Mouse (Mus musculus): ENCODE measurements around the gene Clca3b.
"Not testable (repeated sequence)": the region's sequence is repeated elsewhere in the genome, so short reads cannot be mapped to it uniquely, and the experiment has no call there.

DNA sequence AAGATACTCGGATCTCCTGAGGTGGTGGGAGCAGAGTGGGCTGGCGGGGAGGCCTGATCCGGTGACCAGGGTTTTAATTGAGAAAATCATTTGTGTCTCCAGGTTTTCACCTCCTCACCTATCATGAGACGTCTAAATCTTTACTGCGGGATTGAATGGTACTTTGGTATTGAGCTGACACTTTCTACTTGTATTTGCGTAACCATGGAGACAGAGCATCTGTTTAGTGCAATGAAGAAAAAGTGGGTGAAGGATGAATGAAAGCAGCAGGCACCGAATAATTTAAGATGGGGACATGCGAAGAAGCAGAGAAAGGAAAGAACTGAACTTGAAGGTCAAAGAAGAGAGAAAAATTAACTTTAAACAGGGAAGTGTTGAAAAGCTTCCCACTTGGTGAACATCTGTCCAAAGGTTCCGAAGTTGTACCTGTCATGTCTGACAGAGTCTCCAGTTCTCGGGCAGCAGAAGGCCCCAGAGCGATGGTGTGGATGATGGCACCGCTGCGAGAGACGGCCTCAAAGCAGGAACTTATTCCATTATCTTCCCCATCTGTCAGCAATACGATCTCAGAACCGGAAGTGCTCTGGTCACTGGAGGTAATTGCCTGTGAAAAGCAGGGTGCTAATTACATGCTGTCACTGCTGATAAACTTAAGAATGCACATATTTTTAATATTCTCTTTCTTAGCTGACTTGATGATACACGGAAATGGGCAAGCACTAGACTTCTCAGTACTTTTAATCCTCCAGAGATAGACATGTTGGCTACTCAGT is 40.8 kb downstream of the Clca3b start:
- not testable (repeated sequence) for TF ChIP-seq CTCF (IDR thresholded peaks at IDR 0.05); POLR2A (IDR thresholded peaks at IDR 0.05; ENCODE audit: insufficient read depth, low read depth, low read length); EP300 (IDR thresholded peaks at IDR 0.05; ENCODE audit: insufficient read depth, low read depth, low read length)
